Mouse (Mus musculus) embryonic facial prominence, embryonic 12.5 days (tissue): Measurements from ENCODE around the gene B3gnt2. TPM values are rescaled to one million over a fixed set of nuclear protein-coding genes. Genes with fewer than 3 reads are reported as not detected.

Source experiments
- ATAC-seq: fragments of 200-750 bp; cut with Nextera tagmentation; 2 replicates; pipeline ENCODE4 v1.8.0; 2017; ENCODE audit not compliant: insufficient number of reproducible peaks, insufficient read depth, low FRiP score, low TSS enrichment
- H3K27ac ChIP-seq: fragments of 300-500 bp; sonication (generic); 2 replicates; pipeline ENCODE4 v1.5.1; 2016; ENCODE audit warnings: mild to moderate bottlenecking
- H3K27me3 ChIP-seq: fragments of 300-500 bp; sonication (generic); 2 replicates; pipeline ENCODE4 v1.6.1; 2016; ENCODE audit warnings: mild to moderate bottlenecking, moderate library complexity
- H3K36me3 ChIP-seq: fragments of 300-500 bp; sonication (generic); 2 replicates; pipeline ENCODE4 v1.6.1; 2016; ENCODE audit warnings: mild to moderate bottlenecking
- H3K4me1 ChIP-seq: fragments of 300-500 bp; sonication (generic); 2 replicates; pipeline ENCODE4 v1.6.1; 2016
- H3K4me2 ChIP-seq: fragments of 300-500 bp; sonication (generic); replicated peaks from 2 replicates; pipeline ENCODE4 v1.6.1; 2016; ENCODE audit warnings: mild to moderate bottlenecking, moderate library complexity
- H3K4me3 ChIP-seq: fragments of 300-500 bp; sonication (generic); 2 replicates; pipeline ENCODE4 v1.5.1; 2016; ENCODE audit warnings: mild to moderate bottlenecking
- H3K9ac ChIP-seq: fragments of 300-500 bp; sonication (generic); 2 replicates; pipeline ENCODE4 v1.6.1; 2016; ENCODE audit warnings: mild to moderate bottlenecking, moderate library complexity
- H3K9me3 ChIP-seq: fragments of 300-500 bp; sonication (generic); 2 replicates; pipeline ENCODE4 v1.6.1; 2016; ENCODE audit warnings: mild to moderate bottlenecking, moderate library complexity
- WGBS: fragments of 180-500 bp; shearing (Covaris S2); methylation state at CpG from one replicate; pipeline ENCODE4 v1.1.7; 2016; 5-methylcytosine and 5-hydroxymethylcytosine counted together
- polyA plus RNA-seq: library from polyadenylated mRNA; unstranded; fragments of >200 nt; fragmentation: Nextera tagmentation; extraction: Ambion mirVana; gene quantifications from 2 replicates; pipeline ENCODE4 v1.2.1, GENCODE M21; 2016

B3gnt2 gene
- polyA plus RNA-seq, 1 experiment from 2014 or later: 6.4 TPM

DNA sequence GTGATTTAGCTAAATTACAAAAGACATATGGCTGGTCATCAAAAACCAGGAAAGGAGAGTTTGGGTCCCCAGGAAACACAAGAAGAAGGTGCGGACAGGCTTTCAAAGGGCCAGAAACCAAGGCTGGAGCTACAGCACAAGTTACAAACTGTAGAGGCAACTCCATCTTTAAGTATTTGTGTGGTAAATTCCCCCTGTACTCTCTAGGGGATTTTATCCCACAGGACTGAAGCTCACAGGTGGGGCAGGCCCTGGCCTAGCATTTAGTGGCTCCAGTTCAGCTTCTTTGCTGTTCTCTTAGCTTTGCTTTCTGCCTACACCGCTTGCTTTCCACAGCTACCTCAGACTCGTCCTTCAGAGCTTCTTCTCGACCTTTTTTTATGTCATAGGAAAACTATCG lies 6.9 kb upstream of the B3gnt2 start:
- H3K4me3 ChIP-seq: no peak overlapping the region
- H3K9ac ChIP-seq: no peak overlapping the region
- WGBS: 86% methylated on average over 5 of the region's 5 CpGs
- H3K27me3 ChIP-seq: peaks cover 12% of the 10 kb centered on the region
- no peak overlapping the region for H3K27ac ChIP-seq
- no peak for ATAC-seq
- H3K4me1 ChIP-seq: no peaks in the 10 kb centered on the region
- H3K4me2 ChIP-seq: no peak overlapping the region
- no peaks in the 10 kb centered on the region for H3K9me3 ChIP-seq
- no peaks in the 10 kb centered on the region for H3K36me3 ChIP-seq

DNA sequence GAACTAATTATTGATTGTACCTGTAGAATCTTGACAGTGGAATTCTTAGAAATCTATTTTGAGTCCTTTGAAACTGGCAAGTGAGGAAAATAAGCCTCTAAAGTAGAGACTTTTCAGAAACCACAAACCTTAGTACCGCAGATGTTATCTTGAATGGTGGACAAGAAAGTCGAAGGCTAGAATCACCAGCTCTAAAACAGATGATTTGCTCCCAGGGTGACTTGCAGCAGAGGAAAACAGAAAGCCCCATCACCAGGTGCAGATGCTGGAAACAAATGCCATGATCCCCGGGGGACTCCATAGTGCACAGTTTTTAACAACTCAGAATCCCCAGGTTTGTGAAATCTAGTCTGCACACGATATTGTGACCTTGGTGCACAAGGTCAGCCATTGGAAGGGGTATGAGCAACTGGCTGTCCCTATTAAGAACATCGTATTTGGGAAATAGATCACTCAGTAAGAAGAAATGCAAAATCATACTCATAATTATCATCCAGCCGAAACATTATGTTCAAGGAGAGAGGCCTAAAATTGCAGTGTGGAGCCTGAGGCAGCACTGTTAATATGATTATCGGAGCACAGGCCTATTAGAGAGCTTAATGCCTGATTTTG lies 5.0 kb upstream of the B3gnt2 start:
- 77% methylated on average over 7 of the region's 7 CpGs for WGBS
- H3K9ac ChIP-seq: no peak overlapping the region
- H3K27ac ChIP-seq: no peak overlapping the region

DNA sequence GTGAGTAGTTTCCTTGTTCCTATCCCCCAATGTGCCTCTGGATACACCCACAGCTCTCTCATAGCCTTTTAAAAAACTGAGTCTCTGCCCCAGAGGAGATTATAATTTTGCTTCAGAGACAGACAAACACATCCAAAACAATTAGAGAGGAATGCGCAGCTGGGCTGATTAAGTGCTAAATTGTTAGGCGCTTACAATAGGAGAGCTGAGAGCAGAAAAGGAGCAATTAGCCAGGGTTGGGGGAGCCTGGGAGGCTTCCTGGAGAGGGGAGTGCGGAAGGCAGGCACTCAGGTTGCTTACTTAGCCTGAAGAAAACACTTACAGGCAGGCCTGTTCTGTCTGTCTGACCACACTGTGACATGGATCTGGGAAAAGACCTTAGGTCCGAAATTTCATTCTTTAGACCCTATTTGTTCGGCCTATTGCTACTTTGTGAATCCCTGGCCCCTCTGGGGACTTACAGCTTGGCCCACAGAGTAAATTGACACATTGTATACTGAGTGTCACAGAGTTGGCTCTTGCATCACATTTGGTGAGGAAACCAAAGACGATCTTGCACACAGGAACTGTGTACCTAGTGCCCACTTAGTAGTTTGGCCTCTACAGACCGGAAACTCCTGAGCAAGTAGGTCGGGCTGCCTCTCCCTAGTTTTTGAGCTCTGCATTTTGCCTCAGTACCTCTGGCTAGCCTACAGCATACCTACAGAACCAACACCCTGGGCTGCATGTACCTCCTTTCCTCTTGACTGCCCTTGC lies 3.7 kb upstream of the B3gnt2 start:
- Histone ChIP-seq H3K4me2 (no peak overlapping the region), H3K9me3 (no peaks in the 10 kb centered on the region), H3K4me1 (peaks cover 6% of the 10 kb centered on the region; the same call in 1 of the 2 replicates), H3K4me3 (no peak overlapping the region), H3K9ac (no peak overlapping the region), H3K36me3 (no peaks in the 10 kb centered on the region), H3K27me3 (peaks cover 18% of the 10 kb centered on the region), H3K27ac (no peak overlapping the region)
- no peak for ATAC-seq
- WGBS: 42% methylated on average over 8 of the region's 8 CpGs

More for the DNA sequence above, 5.0 kb upstream of the B3gnt2 start:
- peaks cover 15% of the 10 kb centered on the region for H3K27me3 ChIP-seq
- H3K4me1 ChIP-seq: no peaks in the 10 kb centered on the region
- H3K36me3 ChIP-seq: no peaks in the 10 kb centered on the region
- no peak overlapping the region for H3K4me3 ChIP-seq
- H3K9me3 ChIP-seq: no peaks in the 10 kb centered on the region
- H3K4me2 ChIP-seq: no peak overlapping the region
- no peak for ATAC-seq

DNA sequence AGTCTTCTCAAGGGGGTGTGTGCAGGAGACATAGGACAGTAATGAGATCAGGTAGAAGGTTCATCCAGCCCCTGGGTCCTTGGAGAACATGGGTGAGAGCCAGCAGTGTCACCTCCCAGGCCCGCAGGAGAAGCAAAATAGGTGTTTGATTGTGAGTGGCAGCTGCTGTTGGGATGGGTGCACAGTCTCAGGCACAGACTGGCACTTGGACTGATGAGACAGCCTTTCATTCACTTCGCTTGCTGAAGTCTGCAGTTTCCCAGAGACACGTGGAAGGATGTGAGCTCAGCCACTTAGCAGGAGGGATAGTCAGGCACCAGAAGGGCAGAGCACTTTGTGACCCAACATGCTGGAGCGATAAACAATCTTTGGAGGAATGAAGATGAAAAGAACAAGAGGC lies 2.8 kb upstream of the B3gnt2 start:
- Histone ChIP-seq H3K36me3 (no peaks in the 10 kb centered on the region), H3K4me3 (no peak overlapping the region), H3K27me3 (peaks cover 24% of the 10 kb centered on the region), H3K9ac (no peak overlapping the region), H3K4me1 (peaks cover 10% of the 10 kb centered on the region), H3K9me3 (no peaks in the 10 kb centered on the region), H3K4me2 (no peak overlapping the region), H3K27ac (no peak overlapping the region)
- WGBS: 37% methylated on average over 4 of the region's 4 CpGs
- no peak for ATAC-seq

DNA sequence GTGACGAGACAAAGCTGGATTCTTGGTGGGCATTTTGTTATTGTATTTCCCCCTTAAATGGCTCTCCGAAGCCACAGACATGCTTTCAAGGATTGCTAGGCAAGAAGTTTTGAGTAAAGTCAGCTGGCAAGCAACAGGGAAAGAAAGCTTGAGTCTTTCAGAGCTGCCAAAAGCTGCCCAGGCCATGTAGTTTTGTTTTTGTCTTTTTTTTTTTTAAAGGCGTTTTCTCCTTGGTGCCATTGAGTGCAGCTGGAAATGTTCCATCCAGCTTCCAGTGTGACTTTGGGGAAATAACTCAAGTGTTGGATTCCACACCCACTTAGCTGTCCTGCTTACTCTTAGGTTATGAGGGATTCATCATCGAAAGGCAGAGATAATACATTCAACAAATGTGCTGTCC lies 554 bp upstream of the B3gnt2 start:
- WGBS: 58% methylated on average over 4 of the region's 4 CpGs
- peaks cover 43% of the 10 kb centered on the region for H3K27me3 ChIP-seq

DNA sequence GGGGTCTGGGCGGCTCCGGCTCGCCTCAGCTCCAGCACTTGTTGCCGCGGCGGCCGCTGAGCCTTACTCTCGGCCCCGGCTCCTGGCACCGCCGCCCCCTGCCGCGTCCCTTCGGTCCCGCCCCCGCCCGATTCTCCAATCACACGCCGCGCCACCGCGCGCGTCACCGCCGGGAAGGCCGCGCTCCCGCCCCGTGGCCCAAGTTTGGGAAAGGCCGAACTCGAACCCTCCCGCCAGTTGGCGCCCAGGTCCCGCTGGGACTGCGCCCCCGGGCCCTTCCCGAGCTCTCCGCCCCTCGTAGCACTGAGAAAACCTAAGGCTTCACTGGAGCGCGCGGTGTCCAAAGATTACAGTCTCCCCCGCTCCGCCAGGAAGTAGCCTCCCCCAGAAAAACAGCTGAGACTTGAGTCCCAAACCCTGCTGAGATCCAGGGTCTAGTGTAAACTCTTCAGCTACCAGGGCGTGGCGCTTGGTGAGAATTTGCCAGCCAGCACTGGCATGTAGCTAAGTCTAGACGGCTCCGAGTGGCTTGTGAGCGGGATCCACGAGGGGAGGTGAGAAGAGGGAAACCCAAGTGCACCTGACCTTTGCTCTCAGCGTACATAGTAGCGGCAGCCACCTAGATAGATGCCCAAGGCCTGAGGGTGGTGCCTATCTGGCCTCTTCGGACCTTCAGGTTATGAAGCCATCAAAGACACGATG lies 977 bp downstream of the B3gnt2 start:
- Histone ChIP-seq H3K27me3 (peaks cover 49% of the 10 kb centered on the region), H3K36me3 (no peaks in the 10 kb centered on the region), H3K4me3 (peak overlapping the region; percentile 66), H3K27ac (no peak overlapping the region), H3K4me2 (peak overlapping the region; percentile 94), H3K9ac (peak overlapping the region; percentile 60), H3K9me3 (no peaks in the 10 kb centered on the region), H3K4me1 (peaks cover 14% of the 10 kb centered on the region)
- under 1% methylated on average over 55 of the region's 55 CpGs for WGBS
- peak; percentile 89 for ATAC-seq

More for the DNA sequence above, 554 bp upstream of the B3gnt2 start:
- Histone ChIP-seq H3K9ac (no peak overlapping the region), H3K4me1 (peaks cover 14% of the 10 kb centered on the region), H3K9me3 (no peaks in the 10 kb centered on the region), H3K4me2 (no peak overlapping the region), H3K27ac (no peak overlapping the region), H3K36me3 (no peaks in the 10 kb centered on the region), H3K4me3 (no peak overlapping the region)
- no peak for ATAC-seq

DNA sequence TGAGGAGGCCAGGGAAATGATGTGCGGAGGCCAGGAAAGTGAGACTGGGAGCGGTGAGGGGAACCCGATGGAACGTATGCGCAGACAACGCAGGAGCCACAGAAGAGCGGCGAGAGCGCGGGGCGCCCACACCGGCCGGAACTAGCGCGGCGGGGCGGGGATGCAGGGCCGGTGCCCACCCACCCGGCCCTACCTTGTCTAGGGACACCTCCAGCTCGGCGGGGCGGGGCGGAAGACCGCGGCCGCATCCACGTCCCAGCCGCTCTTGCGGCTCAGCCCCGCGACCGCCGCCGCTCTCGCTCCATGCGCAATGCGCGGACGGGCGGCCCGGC lies 1.5 kb downstream of the B3gnt2 start:
- no peak; the same call in 1 of the 2 replicates for ATAC-seq

DNA sequence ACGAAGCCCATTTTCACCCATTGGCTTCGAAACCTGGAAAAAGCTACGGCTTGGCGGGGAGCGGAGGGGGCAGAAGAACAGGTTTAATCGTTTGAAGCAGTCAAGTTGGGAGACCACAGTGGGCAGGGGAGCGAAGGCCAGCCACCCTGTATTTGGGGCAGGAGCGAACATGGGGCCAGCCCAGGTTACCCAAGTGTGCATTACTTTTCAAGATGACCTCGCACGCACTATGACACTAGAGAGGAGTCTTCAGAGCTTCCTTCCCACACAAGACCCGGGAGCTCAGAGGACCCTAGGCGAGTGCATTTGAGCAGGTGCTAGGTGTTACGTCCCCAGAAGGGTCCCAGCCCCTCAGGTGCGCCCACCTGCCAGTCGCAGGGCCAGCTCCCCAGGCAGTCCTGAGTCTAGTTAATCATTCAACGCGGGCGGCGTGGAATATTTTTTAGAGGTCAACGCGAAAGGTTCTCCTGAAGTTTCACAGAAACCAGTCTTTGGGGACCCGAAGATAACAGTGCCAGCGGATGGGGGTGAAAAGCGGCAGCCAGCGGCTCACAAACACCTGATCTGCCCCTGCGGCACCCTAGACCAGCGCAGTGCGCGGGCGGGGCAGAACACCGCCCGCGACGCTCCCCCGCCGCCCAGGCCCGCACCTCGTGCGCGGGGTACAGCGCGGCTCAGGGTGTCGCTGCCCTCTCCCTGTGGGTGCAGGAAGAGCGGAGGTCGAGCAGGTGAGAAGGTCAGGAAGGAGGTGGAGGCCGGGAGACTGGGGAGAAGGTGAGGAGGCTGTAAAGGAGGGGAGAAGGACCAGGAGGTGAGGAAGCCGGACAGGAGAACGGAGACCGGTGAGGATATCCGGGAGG lies 2.1 kb downstream of the B3gnt2 start:
- Histone ChIP-seq H3K4me1 (peaks cover 14% of the 10 kb centered on the region), H3K4me2 (peak overlapping the region; percentile 94), H3K36me3 (no peaks in the 10 kb centered on the region), H3K4me3 (peak overlapping the region; percentile 66), H3K27me3 (peaks cover 41% of the 10 kb centered on the region), H3K9me3 (no peaks in the 10 kb centered on the region), H3K9ac (peak overlapping the region; percentile 60), H3K27ac (no peak overlapping the region)
- ATAC-seq: peak; percentile 13; the same call in 1 of the 2 replicates
- WGBS: 1% methylated on average over 50 of the region's 50 CpGs

More for the DNA sequence above, 1.5 kb downstream of the B3gnt2 start:
- Histone ChIP-seq H3K4me2 (peak overlapping the region; percentile 94), H3K27ac (no peak overlapping the region), H3K4me3 (peak overlapping the region; percentile 66), H3K9ac (peak overlapping the region; percentile 60), H3K4me1 (peaks cover 14% of the 10 kb centered on the region), H3K36me3 (no peaks in the 10 kb centered on the region), H3K27me3 (peaks cover 44% of the 10 kb centered on the region), H3K9me3 (no peaks in the 10 kb centered on the region)
- 1% methylated on average over 31 of the region's 41 CpGs for whole genome bisulfite sequencing

DNA sequence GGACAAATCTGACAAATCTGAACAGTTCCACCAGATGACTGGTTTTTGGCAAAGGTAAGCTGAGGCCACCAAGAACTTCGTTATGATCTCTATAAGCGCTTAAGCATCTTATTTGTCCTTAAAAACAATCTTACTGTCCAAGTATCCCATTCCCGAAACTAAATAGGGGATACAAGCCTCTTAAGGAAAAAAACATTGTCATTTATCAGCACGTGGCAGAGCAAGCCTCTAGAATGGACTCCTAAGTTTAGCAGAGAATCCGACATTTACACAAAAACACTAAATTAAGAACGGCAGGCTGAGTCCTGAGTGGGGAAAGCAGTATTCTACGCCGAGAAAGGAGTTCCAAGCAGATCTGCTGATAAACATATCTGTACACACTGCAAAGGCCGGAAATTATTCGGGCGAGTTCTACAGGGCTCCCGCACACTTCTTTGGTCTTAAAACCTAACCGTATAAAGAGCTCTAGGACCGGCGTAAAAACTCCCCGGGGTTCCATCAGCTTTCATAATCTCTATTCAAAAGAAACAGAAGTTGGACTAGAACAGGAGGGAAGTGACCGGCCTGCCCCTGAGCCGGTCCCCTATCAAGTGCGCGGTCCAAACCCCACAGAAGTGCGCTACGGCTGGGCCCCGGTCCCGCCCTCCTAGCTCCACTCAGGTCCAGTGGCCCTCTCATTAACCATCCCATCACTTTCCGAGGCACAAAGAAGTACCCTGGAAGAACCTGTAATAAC lies 2.9 kb downstream of the B3gnt2 start:
- H3K36me3 ChIP-seq: no peaks in the 10 kb centered on the region
- H3K9ac ChIP-seq: no peak overlapping the region
- WGBS: 16% methylated on average over 25 of the region's 25 CpGs
- peaks cover 14% of the 10 kb centered on the region for H3K4me1 ChIP-seq
- H3K4me3 ChIP-seq: peak overlapping the region; percentile 66
- no peak for ATAC-seq
- no peaks in the 10 kb centered on the region for H3K9me3 ChIP-seq
- peaks cover 38% of the 10 kb centered on the region for H3K27me3 ChIP-seq
- H3K27ac ChIP-seq: no peak overlapping the region
- H3K4me2 ChIP-seq: peak overlapping the region; percentile 94

DNA sequence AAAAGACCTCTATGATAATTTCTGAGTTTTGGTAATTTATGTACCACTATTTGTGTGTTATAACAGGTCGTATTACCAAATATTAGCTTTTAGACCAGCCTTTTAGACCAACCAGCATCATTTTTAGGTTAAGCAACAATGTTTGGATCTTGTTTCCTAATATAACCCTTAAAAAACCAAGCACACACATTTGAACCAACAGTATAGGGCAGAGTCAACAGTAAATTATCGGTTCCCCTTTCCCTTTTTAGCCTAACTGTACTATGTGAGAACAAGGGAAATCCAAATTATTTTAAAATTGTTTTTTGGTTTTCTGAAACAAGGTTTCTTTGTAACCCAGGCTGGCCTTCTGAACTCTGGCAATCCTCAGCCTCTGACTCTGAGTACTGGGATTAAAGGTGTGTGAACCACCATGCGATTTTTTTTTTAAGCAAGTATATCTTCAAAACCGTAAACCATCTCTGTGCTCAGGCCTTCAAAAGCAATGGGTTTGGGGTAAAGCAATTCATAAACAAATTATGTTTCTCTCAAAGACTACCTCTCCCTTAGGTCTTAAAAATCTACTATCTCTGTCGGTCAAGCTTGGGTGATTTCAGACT lies 3.6 kb downstream of the B3gnt2 start:
- Histone ChIP-seq H3K27ac (no peak overlapping the region), H3K4me1 (peaks cover 14% of the 10 kb centered on the region), H3K9me3 (no peaks in the 10 kb centered on the region), H3K4me3 (no peak overlapping the region), H3K27me3 (peaks cover 38% of the 10 kb centered on the region), H3K9ac (no peak overlapping the region), H3K36me3 (no peaks in the 10 kb centered on the region), H3K4me2 (no peak overlapping the region; the same call in 1 of the 2 replicates)
- WGBS: 75% methylated on average over 5 of the region's 5 CpGs
- ATAC-seq: no peak
